Mouse (Mus musculus): ENCODE results near the gene Ctnnd2. TPM values are rescaled to one million over a fixed set of nuclear protein-coding genes. Genes with fewer than 3 reads are reported as not detected.

Gene Ctnnd2
- polyA plus RNA-seq, 1 experiment = 0.02 TPM

- Histone ChIP-seq H3K4me2 (ENCODE audit: low read depth) (no peak overlapping the region), H3K36me3 (ENCODE audit: control insufficient read depth, insufficient read depth) (no peaks in the 10 kb centered on the region), H3K79me2 (ENCODE audit: control insufficient read depth, insufficient read depth) (no peaks in the 10 kb centered on the region), H3ac (ENCODE audit: control insufficient read depth, insufficient read length) (no peak overlapping the region), H3K4me3 (no peak overlapping the region), H3K27me3 (ENCODE audit: control insufficient read depth, insufficient read depth, insufficient read length) (peaks cover 8% of the 10 kb centered on the region)
- TF ChIP-seq SRF (IDR thresholded peaks at IDR 0.05; ENCODE audit: control insufficient read depth, insufficient read length, low read depth) (no peak), TCF12 (IDR thresholded peaks at IDR 0.05; ENCODE audit: insufficient read depth, poor library complexity, severe bottlenecking) (no peak), POLR2AphosphoS2 (IDR thresholded peaks at IDR 0.05; ENCODE audit: insufficient read length, low read depth) (no peak), POLR2A (IDR thresholded peaks at IDR 0.05; ENCODE audit: insufficient read length, low read depth) (no peak)
Measured at GRCm38 (mm10) chr15:31006825-31007157, 834.4 kb downstream of the Ctnnd2 start.

GRCm38 (mm10) chr15:31008594-31008993, 836.2 kb downstream of the Ctnnd2 start:
- Histone ChIP-seq H3K36me3 (ENCODE audit: control insufficient read depth, insufficient read depth) (no peaks in the 10 kb centered on the region), H3ac (ENCODE audit: control insufficient read depth, insufficient read length) (no peak overlapping the region), H3K4me3 (no peak overlapping the region), H3K79me2 (ENCODE audit: control insufficient read depth, insufficient read depth) (no peaks in the 10 kb centered on the region), H3K4me2 (ENCODE audit: low read depth) (no peak overlapping the region), H3K27me3 (ENCODE audit: control insufficient read depth, insufficient read depth, insufficient read length) (peaks cover 8% of the 10 kb centered on the region)
- TF ChIP-seq POLR2AphosphoS2 (IDR thresholded peaks at IDR 0.05; ENCODE audit: insufficient read length, low read depth) (no peak), E2F4 (IDR thresholded peaks at IDR 0.05; ENCODE audit: insufficient read depth) (no peak), CEBPB (IDR thresholded peaks at IDR 0.05; ENCODE audit: insufficient read depth, poor library complexity, severe bottlenecking) (no peak), TCF12 (IDR thresholded peaks at IDR 0.05; ENCODE audit: insufficient read depth, poor library complexity, severe bottlenecking) (no peak), SRF (IDR thresholded peaks at IDR 0.05; ENCODE audit: control insufficient read depth, insufficient read length, low read depth) (no peak), USF1 (IDR thresholded peaks at IDR 0.05; ENCODE audit: low read depth) (no peak), TCF3 (IDR thresholded peaks at IDR 0.05; ENCODE audit: insufficient read length, low read depth) (no peak)

GRCm38 (mm10) chr15:31020769-31021168, 848.4 kb downstream of the Ctnnd2 start:
- no peaks in the 10 kb centered on the region for H3K79me2 ChIP-seq (ENCODE audit: control insufficient read depth, insufficient read depth)

DNA sequence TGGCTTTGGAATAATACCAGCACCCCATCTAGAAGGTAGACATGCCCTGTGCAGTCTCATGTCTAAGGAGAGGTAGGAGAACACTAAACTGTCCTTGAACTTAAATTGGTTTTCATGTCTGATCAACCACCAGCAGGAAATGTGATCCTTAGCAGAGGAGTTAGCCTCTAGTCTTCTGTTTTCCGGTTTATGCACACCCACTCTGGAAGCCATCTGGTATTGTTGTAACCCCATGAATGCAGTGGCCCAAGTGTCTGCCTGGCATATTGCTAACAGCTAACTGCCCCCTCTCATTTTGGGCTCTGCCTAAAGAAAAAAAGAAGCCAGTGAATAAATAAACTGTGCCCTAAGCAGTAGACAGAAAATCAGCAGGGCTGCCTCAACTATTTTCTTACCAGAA, 849.6 kb downstream of the Ctnnd2 start:
- H3ac ChIP-seq (ENCODE audit: control insufficient read depth, insufficient read length) = no peak overlapping the region
- no peaks in the 10 kb centered on the region for H3K79me2 ChIP-seq (ENCODE audit: control insufficient read depth, insufficient read depth)
- H3K4me2 ChIP-seq (ENCODE audit: low read depth) = no peak overlapping the region
- H3K36me3 ChIP-seq (ENCODE audit: control insufficient read depth, insufficient read depth) = no peaks in the 10 kb centered on the region
- no peak overlapping the region for H3K4me3 ChIP-seq
- no peaks in the 10 kb centered on the region for H3K27me3 ChIP-seq (ENCODE audit: control insufficient read depth, insufficient read depth, insufficient read length)
- TF ChIP-seq TCF12 (IDR thresholded peaks at IDR 0.05; ENCODE audit: insufficient read depth, poor library complexity, severe bottlenecking) = no peak

More at GRCm38 (mm10) chr15:31020769-31021168, 848.4 kb downstream of the Ctnnd2 start:
- Histone ChIP-seq H3K27me3 (ENCODE audit: control insufficient read depth, insufficient read depth, insufficient read length) (no peaks in the 10 kb centered on the region), H3K4me3 (no peak overlapping the region), H3K4me2 (ENCODE audit: low read depth) (no peak overlapping the region), H3K36me3 (ENCODE audit: control insufficient read depth, insufficient read depth) (no peaks in the 10 kb centered on the region), H3ac (ENCODE audit: control insufficient read depth, insufficient read length) (no peak overlapping the region)
- TF ChIP-seq REST (IDR thresholded peaks at IDR 0.05; ENCODE audit: insufficient read depth, insufficient read length) (no peak), TCF12 (IDR thresholded peaks at IDR 0.05; ENCODE audit: insufficient read depth, poor library complexity, severe bottlenecking) (no peak), USF1 (IDR thresholded peaks at IDR 0.05; ENCODE audit: low read depth) (no peak), E2F4 (IDR thresholded peaks at IDR 0.05; ENCODE audit: insufficient read depth) (no peak), SRF (IDR thresholded peaks at IDR 0.05; ENCODE audit: control insufficient read depth, insufficient read length, low read depth) (no peak), POLR2AphosphoS2 (IDR thresholded peaks at IDR 0.05; ENCODE audit: insufficient read length, low read depth) (no peak), POLR2A (IDR thresholded peaks at IDR 0.05; ENCODE audit: insufficient read length, low read depth) (no peak), MAX (IDR thresholded peaks at IDR 0.05; ENCODE audit: low read depth) (no peak), TCF3 (IDR thresholded peaks at IDR 0.05; ENCODE audit: insufficient read length, low read depth) (no peak), CEBPB (IDR thresholded peaks at IDR 0.05; ENCODE audit: insufficient read depth, poor library complexity, severe bottlenecking) (no peak), MYOD1 (IDR thresholded peaks at IDR 0.05; ENCODE audit: control insufficient read depth in 1 of 3, insufficient read length in 2 of 3, low read depth in 2 of 3) (no peak), MYOG (IDR thresholded peaks at IDR 0.05; ENCODE audit: control insufficient read depth in 1 of 3, insufficient read depth in 1 of 3, insufficient read length in 2 of 3, low read depth in 2 of 3) (no peak)

GRCm38 (mm10) chr15:31022497-31022896, 850.1 kb downstream of the Ctnnd2 start:
- TF ChIP-seq MYOD1 (IDR thresholded peaks at IDR 0.05; ENCODE audit: control insufficient read depth in 1 of 3, insufficient read length in 2 of 3, low read depth in 2 of 3) = no peak
- TF ChIP-seq POLR2AphosphoS2 (IDR thresholded peaks at IDR 0.05; ENCODE audit: insufficient read length, low read depth) = no peak
- no peak for TF ChIP-seq SRF (IDR thresholded peaks at IDR 0.05; ENCODE audit: control insufficient read depth, insufficient read length, low read depth)
- TF ChIP-seq USF1 (IDR thresholded peaks at IDR 0.05; ENCODE audit: low read depth) = no peak
- no peak for TF ChIP-seq MAX (IDR thresholded peaks at IDR 0.05; ENCODE audit: low read depth)
- TF ChIP-seq POLR2A (IDR thresholded peaks at IDR 0.05; ENCODE audit: insufficient read length, low read depth) = no peak
- TF ChIP-seq REST (IDR thresholded peaks at IDR 0.05; ENCODE audit: insufficient read depth, insufficient read length) = no peak
- no peak for TF ChIP-seq TCF3 (IDR thresholded peaks at IDR 0.05; ENCODE audit: insufficient read length, low read depth)
- no peak for TF ChIP-seq MYOG (IDR thresholded peaks at IDR 0.05; ENCODE audit: control insufficient read depth in 1 of 3, insufficient read depth in 1 of 3, insufficient read length in 2 of 3, low read depth in 2 of 3)
- TF ChIP-seq E2F4 (IDR thresholded peaks at IDR 0.05; ENCODE audit: insufficient read depth) = no peak
- TF ChIP-seq TCF12 (IDR thresholded peaks at IDR 0.05; ENCODE audit: insufficient read depth, poor library complexity, severe bottlenecking) = no peak
- no peak for TF ChIP-seq CEBPB (IDR thresholded peaks at IDR 0.05; ENCODE audit: insufficient read depth, poor library complexity, severe bottlenecking)
- Histone ChIP-seq H3K79me2 (ENCODE audit: control insufficient read depth, insufficient read depth) (no peaks in the 10 kb centered on the region), H3ac (ENCODE audit: control insufficient read depth, insufficient read length) (no peak overlapping the region), H3K4me2 (ENCODE audit: low read depth) (no peak overlapping the region), H3K4me3 (no peak overlapping the region), H3K27me3 (ENCODE audit: control insufficient read depth, insufficient read depth, insufficient read length) (no peaks in the 10 kb centered on the region), H3K36me3 (ENCODE audit: control insufficient read depth, insufficient read depth) (no peaks in the 10 kb centered on the region)
